Mouse (Mus musculus) lung, adult 2 months (tissue): ENCODE results near the gene Ankrd44.

Experiments
- CTCF ChIP-seq: fragments of 200-500 bp; IDR thresholded peaks from 2 replicates; pipeline ENCODE4 v1.5.1; 2011; ENCODE audit warnings: mild to moderate bottlenecking, low read length, control low read depth; ENCODE audit not compliant: insufficient read depth
- POLR2A ChIP-seq: fragments of 200-500 bp; IDR thresholded peaks from 2 replicates; pipeline ENCODE4 v1.6.1; 2011; ENCODE audit warnings: low read depth, mild to moderate bottlenecking, control low read depth, low read length, borderline replicate concordance; ENCODE audit errors: extremely low read depth

GRCm38 (mm10) chr1:54860361-54860760 is 65.8 kb downstream of the Ankrd44 start:
- no peak for TF ChIP-seq CTCF
- TF ChIP-seq POLR2A, result no peak
